Mouse (Mus musculus): ENCODE data around the gene Lama2. TPM values are rescaled to one million over a fixed set of nuclear protein-coding genes. Genes with fewer than 3 reads are reported as not detected.
"Not testable (repeated sequence)": the region's sequence is repeated elsewhere in the genome, so short reads cannot be mapped to it uniquely, and the experiment has no call there.

Gene Lama2
- polyA plus RNA-seq, 1 experiment from 2014 or later = 19.3 TPM

DNA sequence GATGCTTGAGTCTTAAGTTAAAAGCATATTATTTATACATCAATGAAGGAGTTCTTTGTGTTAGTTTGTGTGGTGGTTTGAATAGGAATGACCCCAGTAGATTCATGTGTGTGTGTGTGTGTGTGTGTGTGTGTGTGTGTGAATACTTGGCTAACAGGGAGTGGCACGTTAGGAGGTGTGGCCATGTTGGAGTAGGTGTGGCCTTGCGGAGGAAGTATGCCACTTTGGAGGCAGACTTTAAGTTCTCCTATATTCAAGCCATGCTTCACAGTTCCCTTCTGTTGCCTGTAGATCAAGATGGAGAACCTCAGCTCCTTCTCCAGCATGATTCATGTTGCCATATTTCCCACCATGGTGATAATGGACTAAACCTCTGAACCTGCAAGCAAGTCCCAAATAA lies 646.0 kb downstream of the Lama2 start:
- H3K27me3 ChIP-seq = no peaks in the 10 kb centered on the region
- no peaks in the 10 kb centered on the region for H3K4me1 ChIP-seq (replicated peaks)
- ATAC-seq (replicated peaks; ENCODE audit: insufficient number of reproducible peaks, insufficient read depth, low FRiP score, low read depth) = no peak
- no peaks in the 10 kb centered on the region for H3K9me3 ChIP-seq (replicated peaks)
- H3K9ac ChIP-seq = no peak overlapping the region
- H3K4me3 ChIP-seq = no peak overlapping the region
- H3K4me2 ChIP-seq = no peak overlapping the region
- no peaks in the 10 kb centered on the region for H3K36me3 ChIP-seq
- WGBS = 91% methylated on average over 2 of the region's 2 CpGs
- no peak overlapping the region for H3K27ac ChIP-seq

DNA sequence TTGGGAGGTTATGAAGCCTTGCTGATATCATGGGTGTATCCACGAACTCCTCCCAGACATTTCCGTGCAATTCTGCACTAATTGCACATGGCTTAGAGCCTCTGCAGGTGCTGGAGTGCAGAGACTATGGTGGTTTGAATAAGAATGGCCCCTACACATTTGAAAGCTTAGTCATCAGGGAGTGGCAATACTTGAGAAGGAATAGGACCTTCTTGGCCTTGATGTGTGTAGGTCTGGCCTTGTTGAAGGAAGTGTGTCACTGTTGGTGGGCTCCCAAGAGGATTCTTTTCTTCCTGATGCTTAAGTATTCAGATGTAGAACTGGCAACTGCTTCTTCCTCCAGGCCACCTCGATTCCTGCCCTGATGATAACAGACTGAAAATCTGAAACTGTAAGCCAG lies 661.0 kb downstream of the Lama2 start:
- Histone ChIP-seq H3K4me1 (replicated peaks) (no peaks in the 10 kb centered on the region), H3K4me2 (no peak overlapping the region), H3K9ac (no peak overlapping the region), H3K27ac (no peak overlapping the region), H3K9me3 (replicated peaks) (no peaks in the 10 kb centered on the region), H3K27me3 (no peaks in the 10 kb centered on the region), H3K4me3 (no peak overlapping the region), H3K36me3 (no peaks in the 10 kb centered on the region)
- 71% methylated on average over 3 of the region's 3 CpGs for WGBS
- ATAC-seq (replicated peaks; ENCODE audit: insufficient number of reproducible peaks, insufficient read depth, low FRiP score, low read depth) = no peak

DNA sequence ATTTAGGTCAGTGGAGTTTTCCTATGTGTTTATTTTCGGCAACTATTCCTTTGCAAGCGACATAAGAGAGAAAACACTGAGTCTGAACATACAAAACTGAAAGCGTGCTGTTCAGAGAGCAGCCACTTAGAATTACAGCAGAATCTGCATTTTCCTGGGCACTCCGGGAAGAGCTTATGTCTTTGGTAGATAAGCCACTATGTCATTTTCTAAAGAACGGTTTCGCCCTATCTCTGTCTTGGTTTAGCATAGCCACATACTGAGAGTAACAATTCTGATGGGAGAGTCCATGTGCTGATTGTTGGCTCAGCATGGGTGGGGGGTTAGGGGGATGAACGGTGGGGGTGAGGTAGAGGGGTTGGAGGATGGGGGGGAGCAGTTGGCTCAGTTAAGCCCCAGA lies 669.1 kb downstream of the Lama2 start:
- H3K4me2 ChIP-seq = no peak overlapping the region
- H3K4me3 ChIP-seq = no peak overlapping the region
- H3K27ac ChIP-seq = no peak overlapping the region
- ATAC-seq (replicated peaks; ENCODE audit: insufficient number of reproducible peaks, insufficient read depth, low FRiP score, low read depth) = no peak
- H3K4me1 ChIP-seq (replicated peaks) = no peaks in the 10 kb centered on the region
- 67% methylated on average over 7 of the region's 7 CpGs for WGBS
- H3K36me3 ChIP-seq = no peaks in the 10 kb centered on the region
- H3K9ac ChIP-seq = no peak overlapping the region
- no peaks in the 10 kb centered on the region for H3K27me3 ChIP-seq
- no peaks in the 10 kb centered on the region for H3K9me3 ChIP-seq (replicated peaks)

DNA sequence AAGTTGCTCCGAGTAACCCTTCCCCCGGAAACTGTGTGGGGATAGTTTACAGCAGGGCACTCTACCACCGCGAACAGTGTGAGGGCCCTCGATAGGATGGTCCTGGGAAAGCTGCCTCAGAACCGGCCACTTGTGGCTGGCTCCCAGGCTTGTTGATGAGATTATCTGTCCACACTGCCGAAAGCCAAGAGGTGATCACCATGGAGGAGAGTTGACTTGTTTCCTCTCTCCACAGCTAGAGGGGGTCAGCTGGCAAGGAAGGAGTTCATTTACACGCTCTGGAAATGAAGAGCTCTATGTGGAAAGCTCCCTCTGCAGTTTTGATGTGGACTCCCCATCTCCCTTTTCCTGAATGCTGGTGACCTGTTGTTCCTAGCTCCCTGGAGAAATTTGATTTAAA lies 669.9 kb downstream of the Lama2 start:
- no peaks in the 10 kb centered on the region for H3K36me3 ChIP-seq
- H3K27ac ChIP-seq = no peak overlapping the region
- 67% methylated on average over 8 of the region's 8 CpGs for WGBS
- no peak overlapping the region for H3K4me3 ChIP-seq
- no peak overlapping the region for H3K4me2 ChIP-seq
- no peaks in the 10 kb centered on the region for H3K27me3 ChIP-seq
- H3K9ac ChIP-seq = no peak overlapping the region
- no peaks in the 10 kb centered on the region for H3K4me1 ChIP-seq (replicated peaks)
- no peak for ATAC-seq (replicated peaks; ENCODE audit: insufficient number of reproducible peaks, insufficient read depth, low FRiP score, low read depth)
- H3K9me3 ChIP-seq (replicated peaks) = no peaks in the 10 kb centered on the region

DNA sequence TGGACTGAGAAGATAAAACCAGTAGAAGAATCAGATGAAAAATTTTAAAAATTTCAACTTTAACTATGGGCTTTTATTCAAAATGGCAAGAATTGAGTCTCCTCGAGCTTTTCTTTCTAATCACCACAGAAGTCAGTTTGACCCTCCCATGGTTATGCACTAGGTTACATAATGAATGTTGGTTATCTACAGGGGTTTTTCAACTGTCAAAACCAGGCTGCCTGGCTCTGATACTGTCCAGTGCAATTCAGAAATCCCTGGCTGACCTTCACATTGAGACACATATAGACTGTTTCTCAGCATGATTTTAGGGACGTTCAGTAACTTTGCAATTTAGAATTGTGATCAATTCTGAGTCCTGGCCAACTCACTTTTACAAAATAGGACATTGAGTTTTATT lies 671.2 kb downstream of the Lama2 start:
- Histone ChIP-seq H3K27ac (no peak overlapping the region), H3K27me3 (no peaks in the 10 kb centered on the region), H3K4me3 (no peak overlapping the region), H3K4me2 (no peak overlapping the region), H3K4me1 (replicated peaks) (no peaks in the 10 kb centered on the region), H3K9ac (no peak overlapping the region), H3K9me3 (replicated peaks) (no peaks in the 10 kb centered on the region), H3K36me3 (no peaks in the 10 kb centered on the region)
- 25% methylated on average over 2 of the region's 2 CpGs for WGBS
- ATAC-seq (replicated peaks; ENCODE audit: insufficient number of reproducible peaks, insufficient read depth, low FRiP score, low read depth) = no peak

DNA sequence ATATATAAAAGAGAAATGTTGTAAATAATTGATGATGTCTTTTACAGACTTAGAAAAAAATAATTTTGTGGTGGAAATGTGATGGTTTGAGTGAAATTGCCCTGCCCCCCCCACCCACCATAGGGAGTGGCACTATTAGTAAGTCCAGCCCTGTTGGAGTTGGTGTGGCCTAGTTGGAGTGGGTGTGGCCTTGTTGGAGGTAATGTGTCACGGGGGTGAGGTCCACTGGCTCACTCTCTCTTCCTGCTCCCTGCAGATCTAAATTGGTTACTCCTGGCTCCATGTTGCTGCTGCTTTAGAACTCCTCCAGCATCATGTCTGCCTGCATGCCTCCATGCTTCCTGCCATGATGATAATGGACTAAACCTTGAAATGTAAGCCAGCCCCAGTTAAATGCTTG lies 680.0 kb downstream of the Lama2 start:
- Histone ChIP-seq H3K4me1 (replicated peaks) (no peaks in the 10 kb centered on the region), H3K27ac (no peak overlapping the region), H3K9ac (no peak overlapping the region), H3K36me3 (no peaks in the 10 kb centered on the region), H3K27me3 (no peaks in the 10 kb centered on the region), H3K4me3 (no peak overlapping the region), H3K4me2 (no peak overlapping the region), H3K9me3 (replicated peaks) (no peaks in the 10 kb centered on the region)
- WGBS = 53% methylated on average over 1 of the region's 1 CpGs
- ATAC-seq (replicated peaks; ENCODE audit: insufficient number of reproducible peaks, insufficient read depth, low FRiP score, low read depth) = no peak

DNA sequence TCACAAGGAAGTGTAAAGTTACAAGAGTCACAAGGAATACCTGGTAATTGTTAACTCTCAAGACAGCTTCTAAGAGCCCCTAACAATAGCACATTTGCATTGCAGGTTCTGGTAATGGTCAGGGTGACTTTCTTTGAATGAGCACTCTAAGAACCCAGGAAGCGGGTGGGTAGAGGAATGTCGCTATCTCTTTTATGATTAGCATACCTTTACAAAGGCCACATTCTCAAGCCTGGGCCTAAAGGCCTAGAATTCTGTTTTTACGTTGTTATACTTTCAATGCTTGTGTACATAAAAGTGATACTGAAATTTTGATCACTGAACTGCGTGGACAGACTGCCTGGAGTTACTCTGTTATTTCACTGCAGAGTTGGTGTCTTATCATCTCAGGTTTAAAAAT lies 681.1 kb downstream of the Lama2 start:
- ATAC-seq (replicated peaks; ENCODE audit: insufficient number of reproducible peaks, insufficient read depth, low FRiP score, low read depth); H3K27me3 ChIP-seq; H3K4me3 ChIP-seq; H3K4me1 ChIP-seq (replicated peaks); H3K27ac ChIP-seq; H3K9me3 ChIP-seq (replicated peaks); H3K36me3 ChIP-seq; H3K4me2 ChIP-seq; H3K9ac ChIP-seq: not testable (repeated sequence)
- WGBS = 58% methylated on average over 4 of the region's 4 CpGs

DNA sequence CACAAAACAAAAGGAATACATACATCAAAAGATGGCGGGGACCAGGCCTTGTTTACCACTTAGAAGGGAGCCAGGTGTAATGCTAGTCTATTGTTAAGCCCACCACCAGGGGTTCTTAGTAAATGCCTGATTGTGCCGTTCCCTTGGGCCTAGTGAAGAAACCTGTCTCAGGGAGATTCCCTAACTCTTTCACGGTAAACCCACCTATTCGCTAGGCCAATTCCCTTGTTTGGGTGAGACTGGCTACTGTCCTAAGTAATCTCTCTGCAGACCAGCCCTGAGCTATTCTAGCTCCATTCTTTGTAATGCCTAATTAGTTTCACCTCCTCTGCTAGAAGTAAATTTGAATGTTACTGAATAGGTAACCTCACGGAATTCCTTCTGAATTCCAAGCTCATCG lies 683.5 kb downstream of the Lama2 start:
- WGBS = 89% methylated on average over 6 of the region's 6 CpGs
- H3K4me1 ChIP-seq (replicated peaks); ATAC-seq (replicated peaks; ENCODE audit: insufficient number of reproducible peaks, insufficient read depth, low FRiP score, low read depth); H3K9ac ChIP-seq; H3K4me2 ChIP-seq; H3K9me3 ChIP-seq (replicated peaks); H3K4me3 ChIP-seq; H3K36me3 ChIP-seq; H3K27me3 ChIP-seq; H3K27ac ChIP-seq: not testable (repeated sequence)

Data from heart, embryonic 15.5 days (tissue).